Mouse (Mus musculus): ENCODE data around the gene Tmem203.
A peak's percentile ranks its signal among the peaks of the same experiment; 100 is the strongest.
"Not testable (repeated sequence)": the region's sequence is repeated elsewhere in the genome, so short reads cannot be mapped to it uniquely, and the experiment has no call there.

Tmem203 gene

GRCm38 (mm10) chr2:25233421-25233820 is 21.8 kb upstream of the Tmem203 start:
- no peak for DNase-seq (ENCODE audit: low spot score in 2 of 2)

GRCm38 (mm10) chr2:25234050-25234449 is 21.2 kb upstream of the Tmem203 start, which contains the start of gene Slc34a3:
Gene Slc34a3 (minus strand): TSS chr2:25234364.
- DNase-seq (ENCODE audit: low spot score in 2 of 2), result no peak

DNA sequence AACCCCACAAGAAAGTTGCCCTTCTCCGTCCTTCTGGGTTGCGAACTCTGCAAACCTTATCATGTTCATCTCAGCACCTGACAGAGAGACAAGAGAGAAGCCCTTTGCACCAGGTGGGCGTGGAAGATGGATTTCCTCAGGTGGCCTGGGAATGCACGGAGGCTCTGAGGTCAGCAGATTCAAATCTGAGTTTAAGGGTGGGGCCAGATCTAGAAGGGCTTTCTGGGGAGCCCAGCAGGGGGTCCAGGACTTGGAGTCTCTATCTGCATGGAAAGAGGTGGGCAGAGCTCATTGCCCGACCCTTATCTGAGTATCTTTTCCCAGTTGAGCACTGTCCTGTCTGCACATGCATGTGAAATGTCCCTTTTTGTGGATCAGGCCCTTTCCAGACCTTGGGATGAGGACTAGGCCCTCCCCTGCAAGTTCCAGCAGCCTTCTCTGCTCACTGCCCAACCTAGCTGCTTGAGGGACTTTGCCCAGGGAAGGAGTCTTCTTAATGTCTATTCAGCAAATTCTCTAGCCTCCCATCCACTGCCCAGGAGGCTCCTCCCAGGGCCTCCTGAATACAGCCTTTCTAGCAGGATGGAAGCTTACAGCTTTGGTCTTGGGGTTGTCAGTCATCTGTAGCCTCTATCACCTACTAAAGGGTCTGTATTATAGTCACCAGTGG is 20.6 kb upstream of the Tmem203 start:
- DNase-seq (ENCODE audit: low spot score in 2 of 2), result no peak

DNA sequence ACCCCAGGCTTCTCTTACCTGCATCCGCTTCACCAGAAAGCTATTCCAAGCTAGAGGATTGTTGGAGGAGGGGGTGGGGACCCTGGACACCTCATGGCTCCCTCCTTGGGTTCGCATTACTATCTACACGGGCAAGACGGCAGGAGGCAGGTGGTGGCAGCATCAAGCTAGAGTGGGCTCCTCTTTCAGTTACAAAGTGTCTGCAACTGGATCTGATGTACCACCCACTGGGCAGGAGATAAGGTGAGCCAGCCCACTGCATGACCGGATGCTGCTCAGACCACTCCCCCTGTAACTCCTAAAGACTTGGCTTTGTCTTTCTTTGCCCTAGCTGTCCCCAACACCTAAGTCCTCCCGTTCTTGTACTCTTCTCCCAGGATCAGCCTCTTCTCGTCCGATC is 18.6 kb upstream of the Tmem203 start, which contains the start of gene Rnf224:
TSS of gene Rnf224 (minus strand) at position 174 of the 400 bp plus-strand sequence.
- no peak for DNase-seq (ENCODE audit: low spot score in 2 of 2)

- no peak for DNase-seq (ENCODE audit: low spot score in 2 of 2)
These were observed 17.7 kb upstream of the Tmem203 start for GRCm38 (mm10) chr2:25237522-25237921.

- DNase-seq (ENCODE audit: low spot score in 2 of 2), result no peak
These were observed 17.1 kb upstream of the Tmem203 start for GRCm38 (mm10) chr2:25238106-25238505.

- no peak for DNase-seq (ENCODE audit: low spot score in 2 of 2)
These were observed 15.5 kb upstream of the Tmem203 start for GRCm38 (mm10) chr2:25239766-25240165.

DNA sequence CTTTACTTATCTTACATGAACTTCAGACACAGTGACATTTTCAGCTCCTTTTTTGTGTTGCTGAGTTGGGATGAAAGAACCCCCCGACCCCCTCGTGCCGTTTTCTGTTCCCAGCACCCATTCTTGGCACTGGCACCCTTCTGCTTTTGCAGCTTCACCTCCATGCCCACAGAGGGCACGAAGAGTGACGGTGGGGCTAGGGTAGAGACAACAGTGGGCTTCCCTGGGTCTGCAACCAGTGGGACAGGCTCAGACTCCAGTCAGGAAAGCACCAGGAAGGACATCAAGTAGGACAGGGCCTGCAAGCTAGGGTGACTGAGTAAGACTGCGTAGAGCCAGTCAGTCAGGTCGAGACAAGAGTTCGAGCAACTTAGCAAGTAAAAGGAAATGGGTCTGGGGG is 14.9 kb upstream of the Tmem203 start:
- no peak for DNase-seq (ENCODE audit: low spot score in 2 of 2)

GRCm38 (mm10) chr2:25240723-25241437 is 14.4 kb upstream of the Tmem203 start:
- DNase-seq (ENCODE audit: low spot score in 2 of 2), result peak; percentile 61 to 73

DNA sequence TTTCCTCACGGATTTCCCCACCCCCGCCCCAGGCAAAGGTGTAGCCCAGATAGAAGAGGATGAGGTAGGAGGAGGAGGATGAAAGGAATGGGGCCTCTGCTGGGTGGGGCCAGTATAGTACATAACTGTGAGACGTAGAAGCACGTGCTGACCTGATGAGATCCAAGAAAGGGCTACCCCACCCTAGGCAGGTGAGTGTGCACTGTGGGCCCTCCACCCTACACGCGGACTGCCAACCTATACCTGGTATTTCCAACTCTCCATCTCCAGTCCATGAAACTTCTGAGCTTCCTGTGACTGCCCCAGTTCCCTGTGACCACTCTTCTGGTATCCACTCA is 13.8 kb upstream of the Tmem203 start:
- no peak for DNase-seq (ENCODE audit: low spot score in 2 of 2)

DNA sequence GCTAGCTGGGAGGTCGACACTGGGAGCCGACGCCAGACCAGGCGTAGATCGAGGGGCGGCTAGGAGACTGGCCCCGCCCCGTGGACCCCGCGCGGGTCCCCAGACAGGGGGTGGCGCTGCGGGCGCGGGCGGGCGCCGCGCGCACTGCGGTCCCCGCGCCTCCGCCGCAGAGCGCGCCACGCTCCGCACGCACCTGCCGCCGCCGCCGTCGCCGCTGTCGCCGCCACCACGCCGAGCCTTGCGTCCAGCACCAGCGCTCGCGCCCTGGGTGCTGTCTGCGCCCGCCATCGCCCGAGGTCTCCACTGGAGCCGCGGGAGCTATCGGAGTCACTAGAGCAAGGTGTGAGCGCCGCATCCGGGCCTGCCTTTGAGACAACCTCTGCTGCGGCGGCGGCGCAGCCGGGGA is 13.1 kb upstream of the Tmem203 start, which contains the start of the genes Rnf208 and Cysrt1:
TSS of gene Rnf208 (plus strand) at position 155 of the 406 bp plus-strand sequence.
TSS of gene Cysrt1 (minus strand) at position 352 of the 406 bp plus-strand sequence.
- DNase-seq (ENCODE audit: low spot score in 2 of 2), result no peak

- DNase-seq (ENCODE audit: low spot score in 2 of 2), result no peak
These were observed 11.9 kb upstream of the Tmem203 start for GRCm38 (mm10) chr2:25243342-25243741.

GRCm38 (mm10) chr2:25244144-25244543 is 11.1 kb upstream of the Tmem203 start:
- DNase-seq (ENCODE audit: low spot score in 2 of 2), result no peak

DNA sequence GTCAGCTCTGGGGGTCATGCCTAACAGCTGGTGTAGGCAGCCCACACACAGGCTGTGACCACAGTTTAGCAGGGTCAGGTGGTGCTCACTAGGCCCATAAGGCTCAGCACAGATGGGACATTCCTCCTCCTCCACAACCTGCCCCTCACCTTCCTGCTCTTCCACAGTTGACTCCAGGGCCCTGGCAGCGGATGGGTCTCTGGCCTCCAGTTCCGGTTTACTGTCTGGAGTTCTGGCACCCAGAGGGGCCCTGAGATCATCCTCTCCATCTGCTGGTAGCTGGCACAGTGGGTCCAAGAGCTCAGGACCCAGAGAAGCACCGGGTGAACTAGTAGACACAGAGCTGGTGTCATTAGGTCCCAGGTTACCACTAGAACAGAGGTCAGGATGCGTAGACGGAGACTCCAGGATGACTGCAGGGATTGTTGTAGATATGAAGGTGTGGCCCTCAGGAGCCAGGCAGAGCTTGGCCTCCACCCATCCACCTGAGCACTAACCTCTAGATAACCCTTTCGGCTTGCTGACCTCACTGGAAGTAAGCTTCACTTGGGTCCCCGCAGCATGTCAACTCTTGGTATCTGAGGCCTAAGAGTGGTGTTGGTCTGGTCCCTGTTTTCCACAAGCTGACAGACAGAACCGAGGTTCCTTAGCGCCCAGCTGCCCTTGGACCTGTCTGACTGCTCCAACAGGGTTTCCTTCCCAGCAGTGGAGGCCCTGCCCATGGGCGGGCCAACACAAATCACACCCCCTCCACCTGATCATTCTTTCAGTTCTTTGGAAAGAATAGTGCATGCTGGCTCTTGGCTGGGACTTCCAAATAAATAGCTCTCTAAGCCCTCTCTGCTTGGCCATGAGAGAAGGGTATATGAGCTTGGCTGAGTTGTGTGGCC is 8.8 kb upstream of the Tmem203 start, which contains the start of gene AL732309.1:
TSS of gene AL732309.1 (minus strand) at position 681 of the 890 bp plus-strand sequence.
- DNase-seq (ENCODE audit: low spot score in 2 of 2), result no peak

GRCm38 (mm10) chr2:25252331-25252730 is 2.9 kb upstream of the Tmem203 start:
- DNase-seq (ENCODE audit: low spot score in 2 of 2), result no peak

- DNase-seq (ENCODE audit: low spot score in 2 of 2), result not testable (repeated sequence)
These were observed 1.3 kb downstream of the Tmem203 start for GRCm38 (mm10) chr2:25256443-25257109.

- not testable (repeated sequence) for DNase-seq (ENCODE audit: low spot score in 2 of 2)
These were observed 2.0 kb downstream of the Tmem203 start for GRCm38 (mm10) chr2:25257250-25257649.

DNA sequence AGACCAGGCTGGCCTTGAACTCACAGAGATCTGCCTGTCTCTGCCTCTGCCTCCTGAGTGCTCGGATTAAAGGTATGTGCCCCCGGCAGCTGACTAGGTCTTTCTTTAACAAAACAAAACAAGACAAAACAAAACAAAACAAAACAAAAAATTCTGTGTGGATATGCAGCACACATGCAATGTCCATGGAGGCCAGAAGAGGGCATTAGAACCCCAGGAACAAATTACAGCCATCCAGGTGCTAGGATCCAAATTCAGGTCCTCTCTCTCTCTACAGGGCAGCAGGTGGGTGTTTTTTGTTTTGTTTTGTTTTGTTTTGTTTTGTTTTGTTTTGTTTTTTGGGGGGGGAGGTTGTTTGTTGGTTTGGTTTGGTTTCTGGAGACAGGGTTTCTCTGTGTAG is 3.6 kb downstream of the Tmem203 start:
- DNase-seq (ENCODE audit: low spot score in 2 of 2), result no peak

DNA sequence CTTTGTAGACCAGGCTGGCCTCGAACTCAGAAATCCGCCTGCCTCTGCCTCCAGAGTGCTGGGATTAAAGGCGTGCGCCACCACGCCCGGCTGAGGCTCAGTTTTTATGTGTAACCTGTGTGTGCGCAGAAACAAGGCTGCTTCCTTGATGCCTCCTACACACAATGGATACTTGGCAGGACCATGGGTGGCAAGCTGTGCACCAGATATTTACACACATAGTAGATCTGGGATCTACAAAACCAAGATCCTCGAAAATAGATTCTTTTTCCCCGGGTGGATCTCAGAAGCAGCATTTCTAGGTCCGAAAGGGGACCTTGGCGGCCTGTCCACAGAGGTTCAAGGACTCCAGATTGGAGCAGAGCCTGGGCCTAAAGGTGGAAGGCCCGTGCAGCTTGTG is 6.6 kb downstream of the Tmem203 start:
- DNase-seq (ENCODE audit: low spot score in 2 of 2), result peak in 1 of 2 experiments; percentile 42

DNA sequence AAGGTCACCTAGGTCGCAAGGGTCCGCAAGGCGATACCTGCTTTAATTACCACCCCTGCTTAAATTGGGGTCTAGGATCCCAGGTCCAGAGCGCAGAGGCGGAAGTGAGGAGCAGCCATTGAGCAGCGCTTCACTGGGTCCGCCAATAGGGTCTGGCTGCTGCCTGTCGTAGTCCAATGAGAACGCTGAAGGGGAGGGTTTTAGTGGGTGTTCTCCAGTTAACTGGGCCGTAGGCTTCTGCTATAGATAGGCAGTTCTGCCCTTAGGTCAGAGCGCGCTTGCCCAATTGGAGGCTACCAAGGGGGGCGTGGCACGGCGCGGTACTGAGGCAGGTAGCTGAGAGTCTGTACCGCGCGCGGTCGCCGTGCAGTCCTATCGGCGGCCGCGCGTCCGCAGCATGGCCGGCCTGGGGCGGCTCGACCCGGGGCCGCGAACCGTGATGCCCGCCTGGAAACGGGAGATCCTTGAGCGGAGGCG is 7.1 kb downstream of the Tmem203 start, which contains the start of gene Tprn:
TSS of gene Tprn (plus strand) at position 328 of the 477 bp plus-strand sequence.
- DNase-seq (ENCODE audit: low spot score in 2 of 2), result peak; percentile 94 to 97
